Mouse (Mus musculus) kidney, embryonic 15.5 days (tissue): ENCODE data around the gene Trex1. TPM values are rescaled to one million over a fixed set of nuclear protein-coding genes. Genes with fewer than 3 reads are reported as not detected.

Source experiments
- polyA plus RNA-seq: library from polyadenylated mRNA; unstranded; fragments of >200 nt; fragmentation: Nextera tagmentation; extraction: Ambion mirVana; gene quantifications from 2 replicates; pipeline ENCODE4 v1.2.1, GENCODE M21; 2015

Gene Trex1
- polyA plus RNA-seq, 1 experiment from 2014 or later, result 13.8 TPM

Other genes with a start within 250 kb of the Trex1 start
- 0.13 and 0.26 TPM in 2 replicates for gene Celsr3, start 233.4 kb downstream of the Trex1 start, polyA plus RNA-seq
- gene Slc26a6, start 206.5 kb downstream of the Trex1 start, polyA plus RNA-seq, result 11.3 and 15.2 TPM in 2 replicates
- gene Tmem89, start 145.1 kb downstream of the Trex1 start, polyA plus RNA-seq, result not detected in 2 replicates
- 513 and 523 TPM in 2 replicates for gene Uqcrc1, start 123.1 kb downstream of the Trex1 start, polyA plus RNA-seq
- gene Col7a1, start 106.1 kb downstream of the Trex1 start, polyA plus RNA-seq, result 2.1 and 3.5 TPM in 2 replicates
- 0.14 and 0.18 TPM in 2 replicates for gene Ucn2, start 73.7 kb downstream of the Trex1 start, polyA plus RNA-seq
- 8.7 and 10.6 TPM in 2 replicates for gene Pfkfb4, start 68.0 kb downstream of the Trex1 start, polyA plus RNA-seq
- gene Shisa5, start 21.2 kb downstream of the Trex1 start, polyA plus RNA-seq, result 81.7 and 95.6 TPM in 2 replicates
- 26.3 and 27.0 TPM in 2 replicates for gene Atrip, start 14.4 kb upstream of the Trex1 start, polyA plus RNA-seq
- gene Ccdc51, start 22.8 kb upstream of the Trex1 start, polyA plus RNA-seq, result 12.9 and 13.6 TPM in 2 replicates
- gene Tma7, start 22.9 kb upstream of the Trex1 start, polyA plus RNA-seq, result 616 and 693 TPM in 2 replicates
- 15.2 and 19.4 TPM in 2 replicates for gene Plxnb1, start 35.7 kb upstream of the Trex1 start, polyA plus RNA-seq
- gene Fbxw21, start 102.3 kb upstream of the Trex1 start, polyA plus RNA-seq, result not detected in 2 replicates
- gene Fbxw13, start 136.2 kb upstream of the Trex1 start, polyA plus RNA-seq, result not detected in 2 replicates
- not detected in 2 replicates for gene Fbxw20, start 175.0 kb upstream of the Trex1 start, polyA plus RNA-seq
- not detected in 2 replicates for gene Fbxw14, start 227.9 kb upstream of the Trex1 start, polyA plus RNA-seq